Mouse (Mus musculus) right cerebral cortex, postnatal 10 days (tissue): ENCODE data around the gene Zc3h7a.
A peak's percentile ranks its signal among the peaks of the same experiment; 100 is the strongest.
"Not testable (repeated sequence)": the region's sequence is repeated elsewhere in the genome, so short reads cannot be mapped to it uniquely, and the experiment has no call there.

ENCODE experiments used
- DNase-seq, 2 experiments: peaks; one replicate each; pipeline ENCODE4 v3.0.0; 2021; ENCODE audit warnings: low spot score in 2 of 2

Gene Zc3h7a

DNA sequence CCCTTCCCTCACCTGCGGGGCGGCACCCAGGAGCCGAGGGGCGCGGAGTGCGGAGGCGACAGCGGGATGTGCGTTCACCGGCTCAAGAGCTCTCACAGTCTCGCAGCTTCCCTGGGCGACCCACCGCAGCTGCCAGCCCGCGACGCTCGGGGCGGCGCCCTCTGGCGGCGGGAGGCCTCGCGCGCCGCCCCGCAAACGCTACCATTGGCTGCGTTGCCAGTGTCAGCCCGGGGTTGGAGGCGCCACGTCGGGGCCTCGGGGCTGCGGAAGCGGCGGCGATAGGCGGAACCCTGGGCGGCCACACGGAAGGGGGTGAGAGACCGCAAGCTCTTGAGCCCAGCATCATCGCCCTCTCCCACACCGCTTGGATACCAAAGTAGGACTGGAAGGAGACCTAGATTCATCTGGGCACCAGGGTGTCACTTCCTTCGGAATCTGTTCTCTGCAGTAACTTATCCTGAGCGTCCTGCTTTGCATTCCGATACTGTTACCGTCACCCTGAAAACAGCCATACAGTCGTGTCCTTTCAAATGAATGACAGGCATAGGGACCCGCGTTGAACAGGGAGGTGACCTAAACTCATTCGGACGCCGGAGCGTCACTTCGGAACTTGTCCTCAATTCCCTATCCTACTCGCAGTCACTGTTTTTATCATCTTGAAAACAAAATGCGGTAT, at the start of gene Zc3h7a:
Gene Zc3h7a (minus strand): TSS at position 186 of the 676 bp plus-strand sequence.
- DNase-seq: peak; percentile 92 to 93

- DNase-seq: no peak
Observed at GRCm38 (mm10) chr16:11217801-11218200, 41.6 kb upstream of the Zc3h7a start.

DNA sequence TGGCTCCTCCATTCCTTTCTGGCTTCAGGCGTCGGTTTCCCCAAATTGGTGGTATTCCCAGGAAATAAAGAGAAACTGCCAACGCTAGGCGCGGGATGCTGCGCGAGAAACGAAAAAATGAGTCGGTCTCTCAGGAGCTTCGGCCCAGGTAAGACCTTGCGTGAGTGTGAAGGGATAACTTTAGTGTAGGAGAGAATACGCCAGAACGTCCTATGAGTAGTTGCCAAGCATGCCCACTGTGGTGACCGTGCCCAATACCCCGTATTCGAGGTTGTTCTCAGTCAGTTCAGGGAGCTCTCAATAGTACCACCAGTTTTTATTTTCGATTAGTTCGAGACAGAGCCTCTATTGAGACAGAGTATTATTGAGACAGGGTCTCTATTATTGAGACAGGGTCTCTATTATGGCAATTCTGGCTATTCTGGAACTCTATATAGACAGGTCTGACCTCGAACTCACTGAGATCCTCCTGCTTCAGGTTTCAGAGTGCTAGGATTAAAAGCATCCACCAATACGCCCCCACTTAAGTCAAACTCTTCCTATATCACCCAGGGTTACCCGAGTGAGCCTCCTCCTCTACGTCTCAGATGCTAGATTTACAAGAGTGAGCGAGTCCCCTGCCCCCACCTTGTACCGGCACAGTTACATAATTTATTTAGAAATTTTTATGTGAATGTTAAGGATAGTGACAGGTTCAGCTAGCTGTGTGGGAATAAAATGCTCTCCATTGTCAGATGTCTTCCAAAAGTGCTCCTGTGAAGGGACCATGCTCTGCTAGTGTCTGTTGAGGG, 27.6 kb upstream of the Zc3h7a start:
- no peak for DNase-seq

GRCm38 (mm10) chr16:11202571-11203554, 26.7 kb upstream of the Zc3h7a start, which contains the start of gene Rsl1d1:
Gene Rsl1d1, minus strand, starts transcription at chr16:11203331.
- peak; percentile 95 for DNase-seq

DNA sequence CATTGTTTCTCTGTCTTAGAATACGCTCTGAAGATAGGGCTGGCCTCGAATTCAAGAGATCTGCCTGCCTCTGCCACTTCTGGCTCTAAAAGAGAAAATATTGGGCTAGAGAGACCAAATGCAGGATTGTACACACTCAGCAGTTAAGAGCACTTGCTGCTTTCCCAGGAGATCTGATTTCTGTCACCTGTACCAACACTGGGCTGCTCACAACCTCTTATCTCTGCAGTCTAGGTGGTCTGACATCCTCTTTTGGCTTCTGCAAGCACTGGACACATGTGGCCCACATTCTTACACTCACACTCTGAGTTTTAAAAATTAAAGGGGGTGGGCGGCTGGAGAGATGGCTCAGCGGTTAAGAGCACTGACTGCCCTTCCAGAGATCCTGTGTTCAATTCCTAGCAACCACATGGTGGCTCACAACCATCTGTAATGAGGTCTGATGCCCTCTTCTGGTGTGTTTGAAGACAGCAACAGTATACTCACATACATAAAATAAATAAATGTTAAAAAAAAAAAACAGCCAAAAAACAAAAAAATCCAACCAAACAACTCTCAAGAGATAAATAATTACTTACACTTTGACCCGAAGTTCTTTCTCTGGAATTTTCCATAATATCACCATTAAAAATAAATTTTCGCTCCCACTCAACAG, 25.7 kb upstream of the Zc3h7a start:
- no peak for DNase-seq

- DNase-seq: no peak
Observed at GRCm38 (mm10) chr16:11200247-11200646, 24.1 kb upstream of the Zc3h7a start.

DNA sequence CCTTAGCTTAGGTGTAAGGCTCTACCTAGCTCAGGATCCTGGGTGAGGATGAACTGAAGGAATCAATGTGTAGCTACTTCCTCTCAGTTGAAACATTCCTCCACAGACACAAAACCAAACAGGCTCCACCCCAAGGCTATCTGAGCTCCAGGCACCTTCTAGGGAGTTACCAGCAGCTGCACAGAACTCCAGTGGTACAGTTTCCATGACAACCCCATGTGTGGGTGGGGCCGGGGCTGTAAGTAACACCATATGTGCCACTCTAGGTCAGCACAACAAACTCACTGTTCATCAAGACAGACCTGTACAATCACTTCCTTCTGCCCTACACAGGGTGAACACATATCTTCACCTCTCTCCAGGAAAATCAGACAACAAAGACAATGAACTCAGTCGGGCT, 22.3 kb upstream of the Zc3h7a start:
- DNase-seq: no peak

- no peak for DNase-seq
Observed at GRCm38 (mm10) chr16:11197052-11197451, 20.9 kb upstream of the Zc3h7a start.

DNA sequence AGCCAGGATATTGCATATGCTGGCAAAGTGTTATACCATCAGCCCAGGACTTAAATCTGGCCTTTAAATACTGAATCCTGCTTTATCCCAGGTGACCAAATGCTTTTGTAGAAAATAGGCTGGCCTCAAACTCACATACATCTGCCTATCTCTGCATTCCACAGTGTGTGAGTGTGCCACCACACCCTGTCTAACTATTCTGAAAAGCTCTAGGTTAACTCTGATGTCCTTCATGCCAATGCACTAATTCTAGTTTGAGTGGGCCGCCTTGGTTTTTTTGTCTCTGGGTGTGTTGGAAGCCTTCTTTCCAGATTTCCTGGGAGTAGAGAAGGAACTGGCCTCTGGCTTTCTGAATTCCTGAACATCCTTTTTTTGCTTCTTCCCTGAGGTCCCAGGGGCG, 17.0 kb upstream of the Zc3h7a start:
- no peak for DNase-seq

GRCm38 (mm10) chr16:11190150-11190549, 14.0 kb upstream of the Zc3h7a start:
- peak; percentile 54 to 68 for DNase-seq

DNA sequence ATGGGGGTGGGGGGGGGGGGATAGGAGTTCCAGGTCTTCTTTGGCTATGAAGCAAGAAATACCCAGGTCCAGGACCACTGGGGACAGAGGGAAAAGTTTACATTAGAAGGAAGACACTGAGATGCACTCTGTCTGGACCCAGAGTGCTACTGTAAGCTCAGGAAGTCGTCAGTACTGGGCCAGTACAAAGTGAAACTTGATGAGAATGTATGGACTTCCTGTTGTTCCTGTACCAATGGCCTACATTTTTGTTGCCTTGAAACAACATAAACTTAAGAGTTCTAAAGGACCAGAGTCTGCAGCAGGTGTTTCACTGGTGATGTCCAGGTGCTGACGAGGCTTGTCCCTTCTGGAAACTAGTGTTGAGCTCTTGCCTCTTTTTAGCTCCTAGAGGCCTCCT, 1.2 kb upstream of the Zc3h7a start:
- DNase-seq: no peak

- DNase-seq: no peak
Observed at GRCm38 (mm10) chr16:11176884-11177244, 671 bp upstream of the Zc3h7a start.

DNA sequence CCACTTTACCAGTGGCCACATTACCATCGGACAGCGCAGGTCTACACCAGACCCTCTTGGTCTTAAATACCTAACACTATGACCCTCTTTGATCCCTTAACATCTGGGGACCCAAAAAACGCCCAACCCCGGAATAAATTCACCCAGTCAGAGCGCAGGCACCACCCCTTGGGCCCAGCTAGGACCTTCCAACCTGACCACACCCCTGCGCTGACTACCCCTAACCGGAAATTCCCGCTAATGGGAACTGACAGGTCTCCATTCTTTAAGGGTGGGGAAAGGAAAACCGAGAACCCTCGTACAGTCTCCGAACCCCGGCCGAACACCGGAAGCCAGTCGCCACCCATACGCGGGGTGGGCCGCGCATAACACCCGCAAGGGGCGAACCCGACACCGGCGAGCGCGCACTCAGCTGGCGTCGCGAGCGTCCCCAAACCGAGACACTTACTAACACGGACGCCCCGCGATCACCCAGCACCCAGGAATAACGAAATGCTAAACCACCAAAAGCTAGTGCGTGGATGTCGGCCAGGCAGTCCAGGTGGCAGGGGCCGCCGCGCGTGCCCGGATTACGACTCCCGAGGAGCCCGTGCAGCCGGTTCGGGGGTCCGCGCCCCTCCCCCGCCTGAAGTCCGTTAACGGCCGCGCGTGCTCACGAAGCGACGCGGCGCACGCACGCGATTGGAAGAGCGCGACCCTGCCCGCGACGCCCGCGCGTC, 545 bp downstream of the Zc3h7a start:
- DNase-seq: no peak

- DNase-seq: no peak
Observed at GRCm38 (mm10) chr16:11175100-11175488, 1.1 kb downstream of the Zc3h7a start.

GRCm38 (mm10) chr16:11174671-11175081, 1.5 kb downstream of the Zc3h7a start:
- DNase-seq: peak; percentile 64 to 65

GRCm38 (mm10) chr16:11171679-11172078, 4.5 kb downstream of the Zc3h7a start:
- DNase-seq: no peak

DNA sequence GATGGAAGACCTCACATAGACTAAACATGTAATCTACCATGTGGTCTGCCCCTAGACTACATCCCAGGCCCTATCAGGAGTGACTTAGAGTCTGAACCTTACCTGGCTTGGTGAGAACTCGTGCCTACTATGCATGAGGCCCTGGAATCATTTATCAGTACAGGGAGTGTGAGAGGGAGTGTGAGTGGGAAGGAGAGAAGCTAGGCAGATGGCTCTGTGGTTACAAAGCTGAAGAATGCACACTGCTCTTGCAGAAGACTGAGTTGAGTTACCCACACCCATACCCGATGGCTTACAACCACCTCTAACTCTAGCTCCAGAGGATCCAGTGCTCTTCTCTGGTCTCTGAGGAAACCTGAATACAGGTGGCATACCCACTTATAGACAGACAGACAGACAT, 9.8 kb downstream of the Zc3h7a start:
- DNase-seq: no peak

DNA sequence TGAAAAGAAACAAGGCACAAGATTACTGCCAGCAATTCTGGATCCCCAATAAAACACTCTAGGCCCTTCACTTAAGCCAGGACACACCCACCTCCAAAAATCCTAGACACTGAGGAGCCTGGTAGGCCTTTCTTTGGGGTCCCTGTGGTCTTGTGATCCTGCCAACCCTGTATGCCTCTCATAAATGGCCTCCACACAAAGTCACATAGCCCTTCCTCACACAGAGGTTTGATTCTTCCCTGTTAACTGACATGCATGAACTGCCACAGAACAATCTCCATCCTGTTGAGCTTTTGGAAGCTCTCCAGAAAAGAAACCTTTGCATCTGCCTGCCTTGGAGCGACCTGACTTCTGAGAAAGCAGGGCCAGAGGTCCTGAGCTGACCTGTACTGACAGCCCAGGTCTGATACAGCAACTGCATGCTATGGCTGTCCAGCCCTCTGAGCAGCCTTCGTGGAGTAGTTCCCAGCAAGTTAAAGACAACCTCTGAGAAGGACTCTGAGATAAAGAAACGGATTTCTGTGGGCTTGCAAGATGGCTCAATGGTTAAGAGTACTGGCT, 11.4 kb downstream of the Zc3h7a start:
- no peak for DNase-seq

GRCm38 (mm10) chr16:11157721-11158120, 18.5 kb downstream of the Zc3h7a start:
- not testable (repeated sequence) for DNase-seq

DNA sequence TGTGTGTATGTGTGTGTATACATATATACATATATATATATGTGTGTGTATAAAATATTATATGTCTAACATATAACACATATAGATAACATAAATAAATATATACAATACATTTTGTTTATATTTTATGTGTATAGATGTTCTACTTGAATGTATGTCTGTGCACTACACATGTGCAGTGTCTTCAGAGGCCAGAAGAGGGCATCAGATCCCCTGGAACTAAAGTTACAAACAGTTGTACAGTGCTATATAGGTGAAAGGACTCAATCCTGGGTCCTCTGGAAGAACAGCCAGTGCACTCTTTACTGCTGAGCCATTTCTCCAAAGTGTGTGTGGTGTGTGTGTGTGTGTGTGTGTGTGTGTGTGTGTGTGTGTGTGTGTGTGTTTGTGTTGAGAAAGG, 21.7 kb downstream of the Zc3h7a start:
- DNase-seq: no peak
